Mouse (Mus musculus): Measurements from ENCODE around the gene Tex22. TPM values are rescaled to one million over a fixed set of nuclear protein-coding genes. Genes with fewer than 3 reads are reported as not detected.

Gene Tex22
- polyA plus RNA-seq, 1 experiment from 2014 or later: not detected

- no peak overlapping the region for H3K27ac ChIP-seq (ENCODE audit: low read depth)
- TF ChIP-seq CTCF (IDR thresholded peaks at IDR 0.05; ENCODE audit: low read depth): no peak
- no peak for TF ChIP-seq EP300 (IDR thresholded peaks at IDR 0.05; ENCODE audit: low read depth)
- no peaks in the 10 kb centered on the region for H3K27me3 ChIP-seq (ENCODE audit: insufficient read depth, low read length)
- no peaks in the 10 kb centered on the region for H3K36me3 ChIP-seq (replicated peaks; ENCODE audit: insufficient read depth, low read length)
- 81% methylated on average over 17 of the region's 17 CpGs for WGBS (ENCODE audit: insufficient replicate concordance)
- H3K4me1 ChIP-seq (ENCODE audit: insufficient read depth): no peaks in the 10 kb centered on the region
- H3K9me3 ChIP-seq (ENCODE audit: low read length): no peaks in the 10 kb centered on the region
- no peak overlapping the region for H3K4me3 ChIP-seq (ENCODE audit: low read depth, low read length)
- no peak overlapping the region for H3K9ac ChIP-seq (replicated peaks)
- DNase-seq (no peak), ATAC-seq (no peak)
- no peak overlapping the region for H3K4me2 ChIP-seq (ENCODE audit: low read depth, low read length)
Observed at GRCm38 (mm10) chr12:113090053-113090452, 15.8 kb downstream of the Tex22 start.

GRCm38 (mm10) chr12:113097040-113097439 is 22.7 kb downstream of the Tex22 start:
- DNase-seq (no peak), ATAC-seq (no peak)
- no peaks in the 10 kb centered on the region for H3K27me3 ChIP-seq (ENCODE audit: insufficient read depth, low read length)
- no peak overlapping the region for H3K4me3 ChIP-seq (ENCODE audit: low read depth, low read length)
- WGBS (ENCODE audit: insufficient replicate concordance): 86% methylated on average over 5 of the region's 5 CpGs
- H3K9me3 ChIP-seq (ENCODE audit: low read length): no peaks in the 10 kb centered on the region
- H3K9ac ChIP-seq (replicated peaks): no peak overlapping the region
- no peaks in the 10 kb centered on the region; the same call in 1 of the 2 replicates for H3K36me3 ChIP-seq (replicated peaks; ENCODE audit: insufficient read depth, low read length)
- TF ChIP-seq CTCF (IDR thresholded peaks at IDR 0.05; ENCODE audit: low read depth) (no peak), EP300 (IDR thresholded peaks at IDR 0.05; ENCODE audit: low read depth) (no peak)
- no peak overlapping the region for H3K27ac ChIP-seq (ENCODE audit: low read depth)
- no peak overlapping the region for H3K4me2 ChIP-seq (ENCODE audit: low read depth, low read length)
- peaks cover 24% of the 10 kb centered on the region for H3K4me1 ChIP-seq (ENCODE audit: insufficient read depth)

GRCm38 (mm10) chr12:113097749-113098281 is 23.5 kb downstream of the Tex22 start, which contains the start of gene Mta1:
Gene Mta1 (plus strand): TSS chr12:113098278.
- H3K9ac ChIP-seq (replicated peaks): peak within 1 kb of the TSS; percentile 96
- peak within 1 kb of the TSS; percentile 97 for H3K4me2 ChIP-seq (ENCODE audit: low read depth, low read length)
- TF ChIP-seq EP300 (IDR thresholded peaks at IDR 0.05; ENCODE audit: low read depth): no peak
- no peak for TF ChIP-seq CTCF (IDR thresholded peaks at IDR 0.05; ENCODE audit: low read depth)
- H3K9me3 ChIP-seq (ENCODE audit: low read length): no peaks in the 10 kb centered on the region
- peak within 1 kb of the TSS; percentile 92 for H3K4me3 ChIP-seq (ENCODE audit: low read depth, low read length)
- WGBS (ENCODE audit: insufficient replicate concordance): 11% methylated on average over 18 of the region's 53 CpGs
- H3K27ac ChIP-seq (ENCODE audit: low read depth): peak within 1 kb of the TSS; percentile 90
- no peaks in the 10 kb centered on the region for H3K27me3 ChIP-seq (ENCODE audit: insufficient read depth, low read length)
- ATAC-seq (peak; percentile 69), DNase-seq (peak; percentile 63)
- peaks cover 27% of the 10 kb centered on the region for H3K4me1 ChIP-seq (ENCODE audit: insufficient read depth)
- H3K36me3 ChIP-seq (replicated peaks; ENCODE audit: insufficient read depth, low read length): no peaks in the 10 kb centered on the region; the same call in none of the 2 replicates

DNA sequence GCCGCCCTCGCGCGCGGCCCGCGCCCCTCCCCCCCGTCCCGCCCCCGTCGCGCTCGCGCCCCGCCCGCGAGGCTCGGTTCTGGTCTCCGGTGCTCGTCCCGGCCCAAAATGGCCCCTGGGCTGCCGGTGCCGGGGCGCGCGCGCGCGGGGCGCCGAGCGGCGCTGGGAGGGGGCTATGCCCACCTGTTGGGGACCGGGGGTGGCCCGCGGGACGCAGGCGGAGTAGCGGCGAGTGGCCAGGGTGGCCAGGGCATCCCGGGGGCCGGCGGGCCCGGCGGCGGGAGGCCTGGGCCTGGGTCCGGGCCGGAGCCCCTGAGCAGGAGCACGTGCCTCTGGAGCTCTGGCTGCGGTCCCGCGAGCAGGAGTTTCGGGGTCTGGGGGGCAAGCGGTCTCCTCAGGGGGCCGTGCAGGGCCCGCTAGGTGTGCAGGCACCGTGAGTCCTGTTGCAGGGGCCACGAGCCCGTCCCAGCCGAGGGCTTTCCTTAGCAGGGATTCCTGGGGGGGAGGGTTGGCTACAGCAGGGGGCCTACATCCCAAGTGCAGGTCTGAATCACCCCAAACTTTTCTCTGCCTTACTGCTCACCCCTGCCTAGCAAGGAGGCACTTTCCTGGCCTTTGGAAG is 24.3 kb downstream of the Tex22 start:
- DNase-seq: peak; percentile 50
- peak; percentile 40 for ATAC-seq
- Histone ChIP-seq H3K4me2 (ENCODE audit: low read depth, low read length) (peak overlapping the region; percentile 97), H3K4me1 (ENCODE audit: insufficient read depth) (peaks cover 27% of the 10 kb centered on the region), H3K27me3 (ENCODE audit: insufficient read depth, low read length) (no peaks in the 10 kb centered on the region), H3K4me3 (ENCODE audit: low read depth, low read length) (peak overlapping the region; percentile 92), H3K36me3 (replicated peaks; ENCODE audit: insufficient read depth, low read length) (no peaks in the 10 kb centered on the region; the same call in none of the 2 replicates), H3K27ac (ENCODE audit: low read depth) (peak overlapping the region; percentile 90), H3K9me3 (ENCODE audit: low read length) (no peaks in the 10 kb centered on the region), H3K9ac (replicated peaks) (peak overlapping the region; percentile 96)
- WGBS (ENCODE audit: insufficient replicate concordance): 8% methylated on average over 17 of the region's 60 CpGs
- TF ChIP-seq EP300 (IDR thresholded peaks at IDR 0.05; ENCODE audit: low read depth) (no peak), CTCF (IDR thresholded peaks at IDR 0.05; ENCODE audit: low read depth) (no peak)

- Histone ChIP-seq H3K4me1 (ENCODE audit: insufficient read depth) (peaks cover 37% of the 10 kb centered on the region), H3K36me3 (replicated peaks; ENCODE audit: insufficient read depth, low read length) (no peaks in the 10 kb centered on the region; the same call in none of the 2 replicates), H3K27ac (ENCODE audit: low read depth) (0 out of 2 replicates have a peak overlapping the region, but pooled peaks have one; percentile 1), H3K9me3 (ENCODE audit: low read length) (no peaks in the 10 kb centered on the region), H3K27me3 (ENCODE audit: insufficient read depth, low read length) (no peaks in the 10 kb centered on the region), H3K4me2 (ENCODE audit: low read depth, low read length) (peak overlapping the region; percentile 97), H3K4me3 (ENCODE audit: low read depth, low read length) (peak overlapping the region; percentile 92), H3K9ac (replicated peaks) (peak overlapping the region; percentile 96)
- ATAC-seq: no peak
- TF ChIP-seq CTCF (IDR thresholded peaks at IDR 0.05; ENCODE audit: low read depth): no peak
- TF ChIP-seq EP300 (IDR thresholded peaks at IDR 0.05; ENCODE audit: low read depth): no peak
- no peak for DNase-seq
- WGBS (ENCODE audit: insufficient replicate concordance): 19% methylated on average over 6 of the region's 6 CpGs
Observed at GRCm38 (mm10) chr12:113099470-113100237, 25.4 kb downstream of the Tex22 start.
